Mouse (Mus musculus): Measurements from ENCODE around the gene Ifnar1. TPM values are rescaled to one million over a fixed set of nuclear protein-coding genes. Genes with fewer than 3 reads are reported as not detected.

Gene Ifnar1
- polyA plus RNA-seq, 1 experiment from 2014 or later: 40.1 TPM

GRCm38 (mm10) chr16:91448088-91448487, 37.0 kb upstream of the Ifnar1 start:
- Histone ChIP-seq H3K9ac (no peak overlapping the region), H3K27ac (ENCODE audit: poor library complexity, severe bottlenecking) (no peak overlapping the region), H3K9me3 (replicated peaks) (no peaks in the 10 kb centered on the region), H3K4me2 (no peak overlapping the region), H3K4me1 (replicated peaks) (peaks cover 14% of the 10 kb centered on the region), H3K36me3 (no peaks in the 10 kb centered on the region), H3K4me3 (no peak overlapping the region), H3K27me3 (replicated peaks) (no peaks in the 10 kb centered on the region)
- no peak for ATAC-seq (ENCODE audit: insufficient number of reproducible peaks, low FRiP score)
- 85% methylated on average over 5 of the region's 5 CpGs for WGBS

- Histone ChIP-seq H3K27ac (ENCODE audit: poor library complexity, severe bottlenecking) (no peak overlapping the region), H3K27me3 (replicated peaks) (no peaks in the 10 kb centered on the region), H3K4me1 (replicated peaks) (peaks cover 14% of the 10 kb centered on the region), H3K9me3 (replicated peaks) (no peaks in the 10 kb centered on the region), H3K4me2 (no peak overlapping the region), H3K4me3 (no peak overlapping the region), H3K36me3 (no peaks in the 10 kb centered on the region), H3K9ac (no peak overlapping the region)
- 65% methylated on average over 7 of the region's 7 CpGs for WGBS
- ATAC-seq (ENCODE audit: insufficient number of reproducible peaks, low FRiP score): no peak
Measured at GRCm38 (mm10) chr16:91448895-91449294, 36.1 kb upstream of the Ifnar1 start.

DNA sequence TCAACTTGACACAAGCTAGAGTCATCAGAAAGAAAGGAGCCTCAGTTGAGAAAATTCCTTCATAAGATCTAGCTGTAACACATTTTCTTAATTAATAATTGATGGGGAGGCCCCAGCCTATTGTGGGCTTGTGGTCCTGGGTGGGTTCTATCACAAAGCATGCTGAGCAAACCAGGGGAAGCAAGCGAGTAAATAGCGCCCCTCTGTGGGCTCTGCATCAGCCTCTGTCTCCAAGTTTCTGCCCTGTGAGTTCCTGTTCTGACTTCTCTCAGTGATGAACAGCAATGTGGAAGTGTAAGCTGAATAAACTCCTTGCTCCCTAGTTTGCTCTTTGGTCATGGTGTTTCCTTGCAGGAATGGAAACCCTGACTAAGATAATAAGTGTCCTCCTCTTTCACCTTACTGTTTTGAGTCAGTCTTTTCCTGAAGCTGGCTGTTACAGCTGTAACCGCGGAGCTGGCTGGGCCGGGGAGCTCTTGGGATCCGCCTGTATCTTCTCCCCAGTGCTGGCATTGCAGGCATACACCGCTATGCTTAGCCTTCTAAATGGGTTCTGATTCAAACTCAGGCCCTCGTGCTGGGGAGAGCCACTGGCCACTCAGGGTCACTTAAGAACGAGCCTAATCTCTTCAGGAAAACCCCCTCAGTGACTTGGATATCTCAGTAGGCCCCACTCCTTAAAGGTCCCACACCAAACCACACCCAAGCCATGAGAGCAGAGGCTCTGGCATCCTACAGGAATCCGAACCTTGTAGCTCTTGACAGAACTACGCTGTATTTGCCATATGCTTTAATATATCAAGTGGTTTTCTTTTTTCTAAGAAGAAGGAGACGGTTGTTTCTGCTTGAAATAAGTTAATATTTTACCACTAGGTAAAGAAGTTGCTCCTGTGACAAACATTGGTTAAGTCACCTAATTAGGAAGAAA, 34.6 kb upstream of the Ifnar1 start:
- Histone ChIP-seq H3K9ac (no peak overlapping the region), H3K9me3 (replicated peaks) (no peaks in the 10 kb centered on the region), H3K27me3 (replicated peaks) (no peaks in the 10 kb centered on the region), H3K4me2 (no peak overlapping the region), H3K36me3 (no peaks in the 10 kb centered on the region), H3K4me1 (replicated peaks) (peaks cover 14% of the 10 kb centered on the region), H3K4me3 (no peak overlapping the region), H3K27ac (ENCODE audit: poor library complexity, severe bottlenecking) (no peak overlapping the region)
- 78% methylated on average over 12 of the region's 12 CpGs for WGBS
- no peak for ATAC-seq (ENCODE audit: insufficient number of reproducible peaks, low FRiP score)

GRCm38 (mm10) chr16:91451949-91452348, 33.1 kb upstream of the Ifnar1 start:
- H3K36me3 ChIP-seq: no peaks in the 10 kb centered on the region
- WGBS: 73% methylated on average over 2 of the region's 2 CpGs
- H3K27ac ChIP-seq (ENCODE audit: poor library complexity, severe bottlenecking): peak overlapping the region; percentile 51; the same call in 1 of the 2 replicates
- H3K27me3 ChIP-seq (replicated peaks): no peaks in the 10 kb centered on the region
- no peak for ATAC-seq (ENCODE audit: insufficient number of reproducible peaks, low FRiP score)
- H3K9ac ChIP-seq: no peak overlapping the region
- no peak overlapping the region for H3K4me2 ChIP-seq
- H3K4me1 ChIP-seq (replicated peaks): peaks cover 12% of the 10 kb centered on the region
- H3K9me3 ChIP-seq (replicated peaks): no peaks in the 10 kb centered on the region; the same call in 1 of the 2 replicates
- no peak overlapping the region for H3K4me3 ChIP-seq

- H3K4me2 ChIP-seq: no peak overlapping the region
- no peaks in the 10 kb centered on the region; the same call in 1 of the 2 replicates for H3K9me3 ChIP-seq (replicated peaks)
- H3K27me3 ChIP-seq (replicated peaks): no peaks in the 10 kb centered on the region
- no peaks in the 10 kb centered on the region for H3K36me3 ChIP-seq
- H3K9ac ChIP-seq: no peak overlapping the region
- H3K4me3 ChIP-seq: no peak overlapping the region
- peaks cover 8% of the 10 kb centered on the region for H3K4me1 ChIP-seq (replicated peaks)
- WGBS: 47% methylated on average over 6 of the region's 6 CpGs
- ATAC-seq (ENCODE audit: insufficient number of reproducible peaks, low FRiP score): 0 out of 2 replicates have a peak, but pooled peaks have one; percentile 57
- H3K27ac ChIP-seq (ENCODE audit: poor library complexity, severe bottlenecking): peak overlapping the region; percentile 51; the same call in 1 of the 2 replicates
Measured at GRCm38 (mm10) chr16:91452363-91452896, 32.6 kb upstream of the Ifnar1 start.

DNA sequence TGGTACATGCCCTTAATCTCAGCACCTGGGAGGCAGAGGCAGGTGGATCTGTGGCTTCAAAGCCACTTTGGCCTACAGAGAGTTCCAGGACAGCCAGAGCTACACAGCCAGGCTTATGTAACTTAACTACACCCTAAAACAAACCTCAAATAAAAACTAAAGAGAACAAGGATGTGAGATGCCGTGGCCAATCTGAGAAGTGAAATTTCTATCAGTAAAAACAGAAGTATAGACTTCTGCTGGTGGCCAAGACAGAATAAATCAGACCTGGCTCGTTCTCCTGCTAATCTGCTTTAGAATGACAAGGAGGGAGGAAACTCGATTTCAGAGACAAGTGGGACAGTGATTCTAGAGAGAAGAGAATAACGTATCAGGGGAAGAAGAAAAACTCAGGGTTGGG, 29.2 kb upstream of the Ifnar1 start:
- WGBS: 69% methylated on average over 4 of the region's 4 CpGs
- Histone ChIP-seq H3K9me3 (replicated peaks) (no peaks in the 10 kb centered on the region; the same call in 1 of the 2 replicates), H3K4me3 (no peak overlapping the region), H3K27me3 (replicated peaks) (no peaks in the 10 kb centered on the region), H3K36me3 (no peaks in the 10 kb centered on the region), H3K4me1 (replicated peaks) (peaks cover 8% of the 10 kb centered on the region), H3K4me2 (no peak overlapping the region), H3K9ac (no peak overlapping the region), H3K27ac (ENCODE audit: poor library complexity, severe bottlenecking) (no peak overlapping the region)
- no peak for ATAC-seq (ENCODE audit: insufficient number of reproducible peaks, low FRiP score)

DNA sequence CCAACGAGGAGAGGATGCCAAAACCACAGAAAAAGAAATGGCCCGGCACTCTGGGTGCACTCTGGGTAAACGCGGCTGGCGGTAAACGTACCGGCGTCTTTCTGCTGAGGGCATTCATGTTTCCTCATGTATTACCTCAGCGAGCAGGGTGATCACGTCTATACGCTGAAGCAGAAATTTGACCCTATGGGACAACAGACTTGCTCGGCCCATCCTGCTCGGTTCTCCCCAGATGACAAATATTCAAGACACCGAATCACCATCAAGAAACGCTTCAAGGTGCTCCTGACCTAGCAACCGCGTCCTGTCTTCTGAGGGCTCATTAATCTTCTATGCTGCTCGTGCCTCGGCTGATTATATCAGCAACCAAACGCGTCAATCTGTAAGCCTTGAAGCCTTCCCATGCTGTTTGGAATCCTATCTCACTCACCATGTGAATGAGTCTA, 26.7 kb upstream of the Ifnar1 start:
- Histone ChIP-seq H3K9me3 (replicated peaks) (no peaks in the 10 kb centered on the region; the same call in 1 of the 2 replicates), H3K27me3 (replicated peaks) (no peaks in the 10 kb centered on the region), H3K36me3 (no peaks in the 10 kb centered on the region), H3K4me1 (replicated peaks) (peaks cover 6% of the 10 kb centered on the region), H3K27ac (ENCODE audit: poor library complexity, severe bottlenecking) (no peak overlapping the region), H3K4me2 (no peak overlapping the region), H3K4me3 (no peak overlapping the region), H3K9ac (no peak overlapping the region)
- no peak for ATAC-seq (ENCODE audit: insufficient number of reproducible peaks, low FRiP score)
- 82% methylated on average over 21 of the region's 21 CpGs for WGBS

- H3K9me3 ChIP-seq (replicated peaks): no peaks in the 10 kb centered on the region; the same call in 1 of the 2 replicates
- no peak overlapping the region; the same call in 1 of the 2 replicates for H3K9ac ChIP-seq
- H3K4me1 ChIP-seq (replicated peaks): peaks cover 6% of the 10 kb centered on the region
- H3K36me3 ChIP-seq: no peaks in the 10 kb centered on the region
- no peak for ATAC-seq (ENCODE audit: insufficient number of reproducible peaks, low FRiP score)
- no peaks in the 10 kb centered on the region for H3K27me3 ChIP-seq (replicated peaks)
- H3K4me2 ChIP-seq: no peak overlapping the region
- no peak overlapping the region for H3K27ac ChIP-seq (ENCODE audit: poor library complexity, severe bottlenecking)
- no peak overlapping the region for H3K4me3 ChIP-seq
- 58% methylated on average over 5 of the region's 5 CpGs for WGBS
Measured at GRCm38 (mm10) chr16:91458976-91459375, 26.1 kb upstream of the Ifnar1 start.

DNA sequence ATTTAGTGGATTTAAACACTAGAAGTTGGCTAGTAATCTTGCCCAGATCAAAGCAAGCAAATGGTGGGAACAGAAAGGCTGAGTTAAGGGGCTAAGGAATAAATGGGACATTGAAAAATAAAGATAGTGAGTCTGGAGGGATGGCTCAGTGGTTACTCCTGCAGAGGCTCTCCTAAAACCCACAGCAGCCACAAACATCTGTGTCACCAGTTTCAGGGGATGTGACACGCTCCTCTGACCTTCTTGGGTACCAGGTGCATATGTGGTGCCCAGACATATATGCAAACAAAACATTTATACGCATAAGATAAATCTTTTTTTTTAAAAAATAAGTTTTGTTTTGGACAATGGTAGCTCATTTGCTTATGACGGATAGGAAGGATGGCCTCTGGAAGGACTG, 25.6 kb upstream of the Ifnar1 start:
- Histone ChIP-seq H3K9me3 (replicated peaks) (no peaks in the 10 kb centered on the region; the same call in 1 of the 2 replicates), H3K9ac (no peak overlapping the region), H3K27me3 (replicated peaks) (no peaks in the 10 kb centered on the region), H3K4me1 (replicated peaks) (peaks cover 9% of the 10 kb centered on the region), H3K4me2 (no peak overlapping the region), H3K4me3 (no peak overlapping the region), H3K36me3 (no peaks in the 10 kb centered on the region), H3K27ac (ENCODE audit: poor library complexity, severe bottlenecking) (no peak overlapping the region)
- WGBS: 94% methylated on average over 3 of the region's 3 CpGs
- no peak for ATAC-seq (ENCODE audit: insufficient number of reproducible peaks, low FRiP score)

DNA sequence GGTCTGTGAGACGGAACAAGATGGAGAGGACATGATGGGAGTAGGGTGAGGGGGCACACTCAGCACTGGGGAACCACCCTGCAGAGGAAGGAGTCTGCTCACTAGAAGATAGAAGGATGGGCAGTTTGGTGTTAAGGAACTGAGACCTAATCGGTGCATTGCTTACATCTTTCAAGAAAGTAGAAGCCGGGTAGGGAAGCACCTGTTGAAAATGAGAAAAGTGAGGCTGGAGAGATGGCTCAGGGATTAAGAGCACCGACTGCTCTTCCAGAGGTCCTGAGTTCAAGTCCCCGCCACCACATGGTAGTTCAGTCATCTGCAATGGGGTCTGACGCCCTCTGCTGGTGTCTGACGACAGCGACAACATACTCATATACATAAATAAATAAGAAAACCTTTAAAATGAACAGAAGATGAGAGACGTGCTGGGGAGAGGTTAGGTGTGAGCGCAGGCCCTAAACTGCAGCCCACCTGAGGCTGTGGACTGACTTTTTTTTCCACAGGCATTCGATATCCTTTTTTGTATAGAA, 25.1 kb upstream of the Ifnar1 start:
- Histone ChIP-seq H3K4me1 (replicated peaks) (peaks cover 10% of the 10 kb centered on the region), H3K27me3 (replicated peaks) (no peaks in the 10 kb centered on the region), H3K9ac (no peak overlapping the region), H3K9me3 (replicated peaks) (no peaks in the 10 kb centered on the region; the same call in 1 of the 2 replicates), H3K4me3 (no peak overlapping the region), H3K27ac (ENCODE audit: poor library complexity, severe bottlenecking) (no peak overlapping the region), H3K4me2 (no peak overlapping the region), H3K36me3 (no peaks in the 10 kb centered on the region)
- no peak for ATAC-seq (ENCODE audit: insufficient number of reproducible peaks, low FRiP score)
- 70% methylated on average over 11 of the region's 11 CpGs for WGBS

- no peak overlapping the region for H3K4me2 ChIP-seq
- H3K9me3 ChIP-seq (replicated peaks): no peaks in the 10 kb centered on the region; the same call in 1 of the 2 replicates
- H3K9ac ChIP-seq: no peak overlapping the region
- 58% methylated on average over 11 of the region's 11 CpGs for WGBS
- H3K27me3 ChIP-seq (replicated peaks): no peaks in the 10 kb centered on the region
- H3K4me1 ChIP-seq (replicated peaks): peaks cover 22% of the 10 kb centered on the region
- H3K27ac ChIP-seq (ENCODE audit: poor library complexity, severe bottlenecking): no peak overlapping the region
- no peak for ATAC-seq (ENCODE audit: insufficient number of reproducible peaks, low FRiP score)
- H3K4me3 ChIP-seq: no peak overlapping the region
- H3K36me3 ChIP-seq: no peaks in the 10 kb centered on the region
Measured at GRCm38 (mm10) chr16:91461066-91461638, 23.9 kb upstream of the Ifnar1 start.
